Mouse (Mus musculus) ES-Bruce4 (cell line): ENCODE measurements around the gene Ccdc170.

Experiments
- CTCF ChIP-seq: IDR thresholded peaks from one replicate; pipeline ENCODE4 v1.8.1; 2011; ENCODE audit warnings: low read depth, low read length
- EP300 ChIP-seq: IDR thresholded peaks from 2 replicates; pipeline ENCODE4 v1.6.1; 2011; ENCODE audit warnings: low read depth, low read length; ENCODE audit not compliant: insufficient read depth
- POLR2A ChIP-seq: IDR thresholded peaks from one replicate; pipeline ENCODE4 v1.8.1; 2011; ENCODE audit warnings: low read length; ENCODE audit not compliant: insufficient read depth

- no peak for TF ChIP-seq CTCF
- no peak for TF ChIP-seq EP300
- TF ChIP-seq POLR2A, result no peak
Measured at GRCm38 (mm10) chr10:4590956-4591355, 108.7 kb downstream of the Ccdc170 start.
